ENCODE assay signal across 9 mouse cellular contexts in the genomic region with DNA sequence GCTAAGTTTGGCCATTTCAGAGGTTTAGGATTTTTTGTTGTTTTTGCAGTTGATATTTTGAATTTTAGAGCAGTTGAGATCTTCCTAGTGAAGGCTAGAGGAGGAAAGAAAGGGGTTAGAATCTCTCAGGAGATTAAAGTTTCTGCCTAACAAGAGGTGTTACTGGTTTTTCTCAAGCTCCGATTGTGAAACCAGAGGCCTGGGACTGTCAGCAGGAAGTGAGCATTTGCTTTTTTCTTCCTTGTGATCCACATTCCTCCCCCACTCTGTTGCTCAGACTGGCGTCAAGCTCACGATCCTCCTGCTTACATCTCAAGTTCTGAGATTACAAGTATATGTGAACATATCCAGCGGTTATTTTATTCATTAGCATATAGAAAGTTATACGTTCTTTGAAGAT. TPM values are rescaled to one million over a fixed set of nuclear protein-coding genes. Genes with fewer than 3 reads are reported as not detected.
DNase-seq lines count a peak whose midpoint lies in the region; ATAC-seq and TF ChIP-seq lines count a peak whose summit lies in the region.
"Had no signal": no experiment of that assay in that cellular context is flagged by ENCODE, and none has a peak within 500 bp of the region (broad histone marks: within the 10 kb centered on the region; RNA-seq: fewer than 3 reads in every experiment).

No protein-coding gene starts in this region.

- H3K27ac ChIP-seq in layer of hippocampus, adult 2 months = peak overlapping the region; percentile 48; the same call in 1 of the 2 replicates
- H3K27ac ChIP-seq in liver, embryonic 15.5 days (replicated peaks) = peak overlapping the region; percentile 55
- H3K27ac ChIP-seq in stomach, postnatal 0 days (replicated peaks) = peak overlapping the region; percentile 73
- H3K27ac ChIP-seq in forebrain, embryonic 10.5 days = no peak overlapping the region
- no peak overlapping the region for H3K27ac ChIP-seq in forebrain, embryonic 16.5 days (ENCODE audit: low read length)
- H3K27ac ChIP-seq: embryonic facial prominence, embryonic 15.5 days had no signal

- TF ChIP-seq CTCF in layer of hippocampus, adult 2 months (conservative IDR thresholded peaks at IDR 0.05) = no peak
- TF ChIP-seq CTCF in stomach, postnatal 0 days (IDR thresholded peaks at IDR 0.05; ENCODE audit: low read depth) = no peak

- H3K9ac ChIP-seq in liver, embryonic 15.5 days = no peak overlapping the region
- H3K9ac ChIP-seq in stomach, postnatal 0 days (ENCODE audit: low read length) = no peak overlapping the region
- H3K9ac ChIP-seq in forebrain, embryonic 16.5 days (replicated peaks; ENCODE audit: low read depth, low read length) = no peak overlapping the region
- H3K9ac ChIP-seq: embryonic facial prominence, embryonic 15.5 days had no signal

- H3K36me3 ChIP-seq in liver, embryonic 15.5 days (replicated peaks) = no peaks in the 10 kb centered on the region
- no peaks in the 10 kb centered on the region for H3K36me3 ChIP-seq in stomach, postnatal 0 days (ENCODE audit: control insufficient read depth, insufficient read depth, low read length)
- H3K36me3 ChIP-seq in forebrain, embryonic 10.5 days (replicated peaks) = no peaks in the 10 kb centered on the region
- H3K36me3 ChIP-seq in forebrain, embryonic 16.5 days (ENCODE audit: control insufficient read depth, insufficient read depth) = no peaks in the 10 kb centered on the region
- H3K36me3 ChIP-seq: embryonic facial prominence, embryonic 15.5 days had no signal

- peaks cover 20% of the 10 kb centered on the region for H3K4me1 ChIP-seq in liver, embryonic 15.5 days (replicated peaks)
- no peaks in the 10 kb centered on the region for H3K4me1 ChIP-seq in stomach, postnatal 0 days (replicated peaks; ENCODE audit: control insufficient read depth, insufficient read depth)
- H3K4me1 ChIP-seq in forebrain, embryonic 10.5 days = no peaks in the 10 kb centered on the region
- no peaks in the 10 kb centered on the region for H3K4me1 ChIP-seq in forebrain, embryonic 16.5 days (replicated peaks; ENCODE audit: control insufficient read depth, insufficient read depth, low read length)
- H3K4me1 ChIP-seq: embryonic facial prominence, embryonic 15.5 days had no signal

- WGBS in liver, embryonic 15.5 days (ENCODE audit: insufficient replicate concordance) = 30% methylated on average over 5 of the region's 5 CpGs
- WGBS in stomach, postnatal 0 days = 26% methylated on average over 5 of the region's 5 CpGs
- 66% methylated on average over 5 of the region's 5 CpGs for WGBS in forebrain, embryonic 10.5 days
- WGBS in forebrain, embryonic 16.5 days = 61% methylated on average over 5 of the region's 5 CpGs

- H3K4me3 ChIP-seq in layer of hippocampus, adult 2 months = no peak overlapping the region
- H3K4me3 ChIP-seq in liver, embryonic 15.5 days (replicated peaks) = no peak overlapping the region
- H3K4me3 ChIP-seq in stomach, postnatal 0 days (ENCODE audit: low read depth, low read length) = no peak overlapping the region
- H3K4me3 ChIP-seq in forebrain, embryonic 10.5 days = no peak overlapping the region
- no peak overlapping the region for H3K4me3 ChIP-seq in forebrain, embryonic 16.5 days (replicated peaks; ENCODE audit: low read length)
- H3K4me3 ChIP-seq: embryonic facial prominence, embryonic 15.5 days had no signal

- no peak overlapping the region for H3K4me2 ChIP-seq in liver, embryonic 15.5 days
- H3K4me2 ChIP-seq in stomach, postnatal 0 days (replicated peaks; ENCODE audit: low read depth) = no peak overlapping the region
- no peak overlapping the region for H3K4me2 ChIP-seq in forebrain, embryonic 16.5 days (ENCODE audit: low read length)
- H3K4me2 ChIP-seq: embryonic facial prominence, embryonic 15.5 days had no signal

- no peaks in the 10 kb centered on the region for H3K9me3 ChIP-seq in liver, embryonic 15.5 days (replicated peaks)
- H3K9me3 ChIP-seq in stomach, postnatal 0 days (ENCODE audit: control insufficient read depth, low read length) = no peaks in the 10 kb centered on the region
- no peaks in the 10 kb centered on the region for H3K9me3 ChIP-seq in forebrain, embryonic 10.5 days
- no peaks in the 10 kb centered on the region for H3K9me3 ChIP-seq in forebrain, embryonic 16.5 days (ENCODE audit: control insufficient read depth, low read length)
- H3K9me3 ChIP-seq: embryonic facial prominence, embryonic 15.5 days had no signal

- DNase-seq in layer of hippocampus, adult 2 months (ENCODE audit: low spot score in 2 of 2) = no peak
- no peak for DNase-seq in layer of hippocampus, postnatal 36 days
- DNase-seq in heart, adult 8-10 months (ENCODE audit: low spot score) = peak; percentile 33
- peak; percentile 19 for DNase-seq in stomach, postnatal 0 days (ENCODE audit: low spot score)
- DNase-seq in forebrain, embryonic 10.5 days (ENCODE audit: extremely low spot score, low spot score) = no peak

- no peaks in the 10 kb centered on the region for H3K27me3 ChIP-seq in liver, embryonic 15.5 days
- no peaks in the 10 kb centered on the region for H3K27me3 ChIP-seq in stomach, postnatal 0 days (ENCODE audit: control insufficient read depth, insufficient read depth, low read length)
- H3K27me3 ChIP-seq in forebrain, embryonic 10.5 days (ENCODE audit: poor library complexity, severe bottlenecking) = no peaks in the 10 kb centered on the region
- H3K27me3 ChIP-seq in forebrain, embryonic 16.5 days (replicated peaks; ENCODE audit: control insufficient read depth, insufficient read depth, low read length) = no peaks in the 10 kb centered on the region
- H3K27me3 ChIP-seq: embryonic facial prominence, embryonic 15.5 days had no signal

- ATAC-seq in liver, embryonic 15.5 days (ENCODE audit: insufficient read depth) = no peak
- ATAC-seq in stomach, postnatal 0 days (ENCODE audit: low FRiP score, low TSS enrichment) = 0 out of 2 replicates have a peak, but pooled peaks have one; percentile 72
- ATAC-seq in forebrain, embryonic 16.5 days = no peak
- no peak for ATAC-seq in erythroid progenitor cell, adult 5-6 weeks (replicated peaks; ENCODE audit: low FRiP score, poor library complexity, severe bottlenecking)

- TF ChIP-seq EP300 in stomach, postnatal 0 days (optimal IDR thresholded peaks at IDR 0.05) = no peak

RNA-seq across cellular contexts. Expression of gene Ccr5, which starts 5.0 kb away (rescaled TPM):
- total RNA-seq in layer of hippocampus, adult 2 months (2021) = 10 to 100 TPM in 1 of 2 experiments, 1 to 10 TPM in 1; 7.9 to 10.2 TPM
- total RNA-seq in layer of hippocampus, postnatal 36 days (2021) = 10 to 100 TPM in 1 of 2 experiments, 1 to 10 TPM in 1; 8.1 to 12.1 TPM
- total RNA-seq in heart, adult 8-10 months (2022) = 1 to 10 TPM in 3 of 4 experiments, under 1 TPM in 1; 0.37 to 2.2 (median 2.0) TPM
- polyA plus RNA-seq in liver, embryonic 15.5 days (2015; fragmentation: Nextera tagmentation; extraction: Ambion mirVana) = 0.99 and 1.9 TPM in 2 replicates
- 0.42 and 0.63 TPM in 2 replicates for polyA plus RNA-seq in stomach, postnatal 0 days (2015; fragmentation: Nextera tagmentation; extraction: Ambion mirVana)
- 0.07 and 0.55 TPM in 2 replicates for polyA plus RNA-seq in forebrain, embryonic 10.5 days (2016; fragmentation: Nextera tagmentation; extraction: Ambion mirVana)
- polyA plus RNA-seq in forebrain, embryonic 16.5 days (2015; fragmentation: Nextera tagmentation; extraction: Ambion mirVana) = 0.92 and 1.2 TPM in 2 replicates
- not detected in 2 replicates for total RNA-seq in erythroid progenitor cell, adult 5-6 weeks (2015; ENCODE audit: low replicate concordance)
- 0.13 and 0.23 TPM in 2 replicates for total RNA-seq in erythroid progenitor cell, adult 5-6 weeks (2017; ENCODE audit: low replicate concordance)

RNA-seq across cellular contexts. Expression of gene Ccr2, which starts 24.6 kb away (rescaled TPM):
- total RNA-seq in layer of hippocampus, adult 2 months (2021) = under 1 TPM in 1 of 2 experiments, not detected in 1; 0.23 TPM
- total RNA-seq in layer of hippocampus, postnatal 36 days (2021) = under 1 TPM; 0.12 to 0.30 TPM
- total RNA-seq in heart, adult 8-10 months (2022) = under 1 TPM; 0.44 to 0.98 (median 0.82) TPM
- 6.1 and 6.4 TPM in 2 replicates for polyA plus RNA-seq in liver, embryonic 15.5 days (2015; fragmentation: Nextera tagmentation; extraction: Ambion mirVana)
- polyA plus RNA-seq in stomach, postnatal 0 days (2015; fragmentation: Nextera tagmentation; extraction: Ambion mirVana) = 0.74 and 1.2 TPM in 2 replicates
- polyA plus RNA-seq in forebrain, embryonic 10.5 days (2016; fragmentation: Nextera tagmentation; extraction: Ambion mirVana) = 0.06 and 0.22 TPM in 2 replicates
- 0.16 TPM in 1 of 2 replicates, not detected in the other for polyA plus RNA-seq in forebrain, embryonic 16.5 days (2015; fragmentation: Nextera tagmentation; extraction: Ambion mirVana)
- 34.2 and 51.1 TPM in 2 replicates for total RNA-seq in erythroid progenitor cell, adult 5-6 weeks (2015; ENCODE audit: low replicate concordance)
- 21.4 and 26.1 TPM in 2 replicates for total RNA-seq in erythroid progenitor cell, adult 5-6 weeks (2017; ENCODE audit: low replicate concordance)

Comparison
In these comparisons a context has a peak if more than half of its experiments do, and no peak if none do; other contexts are left out.
1. DNase-seq: peak in heart, adult 8-10 months (single experiment) and stomach, postnatal 0 days (single experiment); none in layer of hippocampus, adult 2 months (0 of 2), layer of hippocampus, postnatal 36 days (0 of 2) and forebrain, embryonic 10.5 days (single experiment).
2. H3K27ac ChIP-seq: peak in layer of hippocampus, adult 2 months (single experiment), liver, embryonic 15.5 days (single experiment) and stomach, postnatal 0 days (single experiment); none in forebrain, embryonic 10.5 days (single experiment) and forebrain, embryonic 16.5 days (single experiment).
3. RNA of gene Ccr2, which starts 24.6 kb away (total RNA-seq): 21.4 to 51.1 TPM in erythroid progenitor cell, adult 5-6 weeks; 0.44 to 0.98 TPM in heart, adult 8-10 months, 0.12 to 0.30 TPM in layer of hippocampus, postnatal 36 days and 0.23 TPM in layer of hippocampus, adult 2 months; every median in the first group is over 10 times any median in the second.